Mouse (Mus musculus) ES-E14 (cell line): ENCODE measurements around the gene Kcna2. TPM values are rescaled to one million over a fixed set of nuclear protein-coding genes. Genes with fewer than 3 reads are reported as not detected.

Experiments used
- DNase-seq: peaks from one replicate; pipeline ENCODE4 v3.0.0-alpha.2; 2013; ENCODE audit warnings: low read depth, low spot score
- H3K27ac ChIP-seq: 2 replicates; pipeline ENCODE4 v1.5.1; 2012; ENCODE audit warnings: low read depth, mild to moderate bottlenecking, low read length, moderate library complexity, mixed read lengths; ENCODE audit not compliant: poor library complexity, insufficient read depth, severe bottlenecking
- H3K36me3 ChIP-seq: 2 replicates; pipeline ENCODE4 v1.6.1; 2012; ENCODE audit warnings: mild to moderate bottlenecking, low read length, moderate library complexity, mixed read lengths; ENCODE audit not compliant: control insufficient read depth, poor library complexity, insufficient read depth, severe bottlenecking
- H3K4me1 ChIP-seq, 2 experiments: fragments of 150-350 bp in 1 of 2; sonication (generic) in 1 of 2; 2 replicates each; pipeline ENCODE4 v1.6.1; 2012; ENCODE audit warnings: low read length in 2 of 2, mild to moderate bottlenecking in 1 of 2, mixed read lengths in 1 of 2; ENCODE audit not compliant: control insufficient read depth in 2 of 2, insufficient read depth in 2 of 2, poor library complexity in 1 of 2
- H3K4me3 ChIP-seq, 2 experiments: fragments of 150-350 bp in 1 of 2; sonication (generic) in 1 of 2; 2 replicates each; pipeline ENCODE4 v1.5.1; 2012; ENCODE audit warnings: low read length in 2 of 2, low read depth in 1 of 2, mild to moderate bottlenecking in 1 of 2, mixed read lengths in 1 of 2; ENCODE audit not compliant: insufficient read depth in 1 of 2, poor library complexity in 1 of 2, severe bottlenecking in 1 of 2
- H3K9ac ChIP-seq: 2 replicates; pipeline ENCODE4 v1.6.1; 2012; ENCODE audit warnings: low read depth, mild to moderate bottlenecking, low read length, mixed read lengths; ENCODE audit not compliant: poor library complexity, insufficient read depth, severe bottlenecking
- H3K9me3 ChIP-seq: fragments of 150-350 bp; sonication (generic); 2 replicates; pipeline ENCODE4 v1.6.1; 2012; ENCODE audit warnings: low read depth, mild to moderate bottlenecking, low read length; ENCODE audit not compliant: control insufficient read depth, insufficient read depth
- CHD2 ChIP-seq: IDR thresholded peaks from 2 replicates; pipeline ENCODE4 v1.6.1; 2014; ENCODE audit warnings: mild to moderate bottlenecking, low read depth, low read length, inconsistent platforms
- HCFC1 ChIP-seq: IDR thresholded peaks from 2 replicates; pipeline ENCODE4 v1.6.1; 2012; ENCODE audit warnings: low read length, inconsistent platforms, borderline replicate concordance; ENCODE audit not compliant: insufficient read depth
- MAFK ChIP-seq: IDR thresholded peaks from 2 replicates; pipeline ENCODE4 v1.6.1; 2014; ENCODE audit warnings: mild to moderate bottlenecking, low read depth, low read length, inconsistent platforms; ENCODE audit not compliant: insufficient read depth
- ZC3H11A ChIP-seq: IDR thresholded peaks from 2 replicates; pipeline ENCODE4 v1.6.1; 2012; ENCODE audit warnings: low read depth, mild to moderate bottlenecking, inconsistent platforms, low read length, borderline replicate concordance
- ZNF384 ChIP-seq: IDR thresholded peaks from 2 replicates; pipeline ENCODE4 v1.6.1; 2012; ENCODE audit warnings: low read depth, low read length, inconsistent platforms
- in situ Hi-C, 2 experiments: fragments of 600-800 bp; cut with MboI; formaldehyde crosslinking; loops; one replicate each; pipeline ENCODE4 v1.15.1; 2025; ENCODE audit warnings: low sequenced_read_pairs in 2 of 2, inconsistent platforms in 1 of 2; ENCODE audit not compliant: unreplicated experiment in 2 of 2
- total RNA-seq: library from RNA; depleted of rRNA; stranded (reverse); fragments of 300-350 nt; gene quantifications from 2 replicates; pipeline ENCODE4 v1.2.3, GENCODE M21; 2012

The Kcna2 gene
- total RNA-seq, 1 experiment, result under 0.01 TPM

GRCm38 (mm10) chr3:107103041-107103440 lies 2.1 kb downstream of the Kcna2 start:
- H3K9ac ChIP-seq, result no peak overlapping the region
- peaks cover 0 to 5% of the 10 kb centered on the region in 2 experiments; a peak in 1 of 4 replicates for H3K4me1 ChIP-seq
- no peak overlapping the region for H3K4me3 ChIP-seq
- no peak for DNase-seq
- no peaks in the 10 kb centered on the region for H3K36me3 ChIP-seq
- H3K9me3 ChIP-seq, result no peaks in the 10 kb centered on the region
- no peak overlapping the region for H3K27ac ChIP-seq
- in situ Hi-C loops, result no loop called here
- TF ChIP-seq ZC3H11A (no peak), CHD2 (no peak), HCFC1 (no peak), ZNF384 (no peak), MAFK (no peak)

DNA sequence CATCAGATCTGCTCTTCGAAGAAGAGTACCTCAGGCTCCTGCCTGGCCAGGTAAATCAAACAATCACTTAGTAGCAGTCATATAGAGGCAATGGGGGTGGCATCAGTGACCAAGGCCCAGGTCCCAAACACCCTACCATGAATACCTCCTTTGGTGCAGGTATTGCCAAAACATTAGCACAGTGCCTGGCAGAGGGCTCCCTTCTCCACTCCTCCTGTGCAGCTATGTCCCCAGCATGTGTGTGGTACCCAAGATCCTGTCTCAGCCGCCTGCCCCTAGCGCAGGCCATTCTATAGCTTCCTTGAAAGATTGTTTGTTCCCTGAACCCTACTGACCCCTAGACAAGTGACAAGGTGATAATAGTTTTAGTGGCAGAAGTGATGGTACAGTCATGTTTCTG lies 2.5 kb downstream of the Kcna2 start:
- H3K9me3 ChIP-seq, result no peaks in the 10 kb centered on the region
- no peak for DNase-seq
- in situ Hi-C loops, result no loop called here
- no peak overlapping the region for H3K9ac ChIP-seq
- H3K27ac ChIP-seq, result no peak overlapping the region
- no peaks in the 10 kb centered on the region for H3K36me3 ChIP-seq
- no peak for TF ChIP-seq HCFC1
- no peak overlapping the region for H3K4me3 ChIP-seq
- H3K4me1 ChIP-seq, result peaks cover 0 to 5% of the 10 kb centered on the region in 2 experiments; a peak in 1 of 4 replicates

GRCm38 (mm10) chr3:107105986-107106385 lies 5.0 kb downstream of the Kcna2 start:
- in situ Hi-C loops, result no loop called here
- Histone ChIP-seq H3K4me3 (no peak overlapping the region), H3K9ac (no peak overlapping the region), H3K4me1 (peaks cover 0 to under 1% of the 10 kb centered on the region in 2 experiments; a peak in 1 of 4 replicates), H3K9me3 (no peaks in the 10 kb centered on the region), H3K27ac (no peak overlapping the region), H3K36me3 (no peaks in the 10 kb centered on the region)
- TF ChIP-seq HCFC1 (no peak), ZNF384 (no peak), ZC3H11A (no peak), CHD2 (no peak), MAFK (no peak)
- no peak for DNase-seq

DNA sequence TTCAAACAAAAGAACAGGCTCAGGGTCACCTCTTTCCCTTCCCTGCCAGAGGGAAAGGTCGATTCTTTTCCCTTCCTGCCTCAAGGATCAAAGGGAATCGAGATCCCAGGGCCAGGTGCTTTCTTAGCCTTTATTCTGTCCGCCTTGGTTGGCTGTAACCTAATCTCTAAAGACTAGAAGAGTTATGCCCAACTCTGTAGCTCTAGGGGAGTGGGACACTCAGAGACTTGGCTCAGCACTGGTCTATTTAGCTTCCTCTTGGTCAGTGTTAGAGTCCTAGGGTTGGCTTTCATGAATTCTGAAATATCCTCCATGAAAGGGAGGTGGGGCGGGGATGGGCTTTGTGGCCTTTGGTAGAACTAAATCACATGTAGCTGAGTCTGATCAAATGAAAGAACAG lies 11.6 kb downstream of the Kcna2 start:
- no peak overlapping the region for H3K9ac ChIP-seq
- no peaks in the 10 kb centered on the region for H3K36me3 ChIP-seq
- no peaks in the 10 kb centered on the region for H3K4me1 ChIP-seq
- no peak for TF ChIP-seq MAFK
- no peak for TF ChIP-seq CHD2
- no peak for TF ChIP-seq ZC3H11A
- TF ChIP-seq ZNF384, result no peak
- no peak for TF ChIP-seq HCFC1
- in situ Hi-C loops, result no loop called here
- no peak for DNase-seq
- no peak overlapping the region for H3K27ac ChIP-seq
- no peak overlapping the region for H3K4me3 ChIP-seq
- no peaks in the 10 kb centered on the region for H3K9me3 ChIP-seq

GRCm38 (mm10) chr3:107112932-107113659 lies 12.2 kb downstream of the Kcna2 start:
- H3K4me3 ChIP-seq, result no peak overlapping the region
- in situ Hi-C loops, result no loop called here
- no peak for TF ChIP-seq ZC3H11A
- TF ChIP-seq HCFC1, result no peak
- no peak for TF ChIP-seq ZNF384
- TF ChIP-seq MAFK, result no peak
- no peak for TF ChIP-seq CHD2
- no peak overlapping the region for H3K9ac ChIP-seq
- H3K4me1 ChIP-seq, result no peaks in the 10 kb centered on the region
- no peaks in the 10 kb centered on the region for H3K9me3 ChIP-seq
- no peaks in the 10 kb centered on the region for H3K36me3 ChIP-seq
- H3K27ac ChIP-seq, result no peak overlapping the region
- no peak for DNase-seq
